16 mouse cellular contexts compared by ENCODE assay signal in genomic region chr12:76104596-76105351, GRCm38 (mm10).
DNase-seq lines count a peak whose midpoint lies in the region; ATAC-seq and TF ChIP-seq lines count a peak whose summit lies in the region.
"Had no signal": no experiment of that assay in that cellular context is flagged by ENCODE, and none has a peak within 500 bp of the region (broad histone marks: within the 10 kb centered on the region; RNA-seq: fewer than 3 reads in every experiment).

No protein-coding gene starts in this region.

- no peak for TF ChIP-seq POLR2A in myocyte (IDR thresholded peaks at IDR 0.05; ENCODE audit: insufficient read length, low read depth)

- no peaks in the 10 kb centered on the region for H3K27me3 ChIP-seq in heart, embryonic 11.5 days (ENCODE audit: control insufficient read depth, insufficient read depth, low read length)
- H3K27me3 ChIP-seq in myocyte (ENCODE audit: control insufficient read depth, insufficient read depth, insufficient read length), result no peaks in the 10 kb centered on the region
- no peaks in the 10 kb centered on the region for H3K27me3 ChIP-seq in hindbrain, embryonic 10.5 days (ENCODE audit: insufficient read depth, poor library complexity, severe bottlenecking)
- H3K27me3 ChIP-seq: limb, embryonic 13.5 days; liver, embryonic 15.5 days; Patski had no signal

- no peak overlapping the region for H3K4me3 ChIP-seq in heart, embryonic 11.5 days (ENCODE audit: low read depth, low read length)
- no peak overlapping the region for H3K4me3 ChIP-seq in myocyte
- no peak overlapping the region for H3K4me3 ChIP-seq in hindbrain, embryonic 10.5 days
- H3K4me3 ChIP-seq: limb, embryonic 13.5 days; liver, embryonic 15.5 days had no signal

- no peak overlapping the region for H3K4me2 ChIP-seq in heart, embryonic 11.5 days
- H3K4me2 ChIP-seq in myocyte (ENCODE audit: low read depth), result peak overlapping the region; percentile 8
- H3K4me2 ChIP-seq: limb, embryonic 13.5 days; liver, embryonic 15.5 days had no signal

- H3K9me3 ChIP-seq in heart, embryonic 11.5 days (replicated peaks; ENCODE audit: control insufficient read depth, low read length), result no peaks in the 10 kb centered on the region
- no peaks in the 10 kb centered on the region for H3K9me3 ChIP-seq in hindbrain, embryonic 10.5 days
- H3K9me3 ChIP-seq: limb, embryonic 13.5 days; liver, embryonic 15.5 days had no signal

- H3K36me3 ChIP-seq in heart, embryonic 11.5 days (ENCODE audit: control insufficient read depth, insufficient read depth, low read length), result peaks cover 43% of the 10 kb centered on the region
- H3K36me3 ChIP-seq in myocyte (ENCODE audit: control insufficient read depth, insufficient read depth), result no peaks in the 10 kb centered on the region
- H3K36me3 ChIP-seq in hindbrain, embryonic 10.5 days, result peaks cover 100% of the 10 kb centered on the region
- H3K36me3 ChIP-seq: liver, embryonic 15.5 days had no signal

- no peaks in the 10 kb centered on the region for H3K4me1 ChIP-seq in heart, embryonic 11.5 days (ENCODE audit: control insufficient read depth, insufficient read depth, low read length)
- no peaks in the 10 kb centered on the region for H3K4me1 ChIP-seq in hindbrain, embryonic 10.5 days (replicated peaks)
- H3K4me1 ChIP-seq: limb, embryonic 13.5 days; liver, embryonic 15.5 days had no signal

- no peak overlapping the region for H3K9ac ChIP-seq in heart, embryonic 11.5 days (ENCODE audit: low read depth, low read length)
- H3K9ac ChIP-seq: limb, embryonic 13.5 days; liver, embryonic 15.5 days had no signal

- H3ac ChIP-seq in myocyte (ENCODE audit: control insufficient read depth, insufficient read length), result no peak overlapping the region

- H3K79me2 ChIP-seq in myocyte (ENCODE audit: control insufficient read depth, insufficient read depth), result no peaks in the 10 kb centered on the region

- no peak for ATAC-seq in heart, embryonic 11.5 days (replicated peaks; ENCODE audit: insufficient number of reproducible peaks, low FRiP score, low TSS enrichment)
- ATAC-seq: Patski had no signal

- no peak overlapping the region for H3K27ac ChIP-seq in heart, embryonic 11.5 days (ENCODE audit: low read depth, low read length)
- no peak overlapping the region for H3K27ac ChIP-seq in hindbrain, embryonic 10.5 days
- H3K27ac ChIP-seq: kidney, postnatal 0 days; limb, embryonic 13.5 days; liver, embryonic 15.5 days had no signal

- peak; percentile 98 for DNase-seq in heart, adult 11 months
- peak; percentile 57 for DNase-seq in cerebellum, postnatal 36 days
- peak; percentile 72 to 83 for DNase-seq in heart, adult 9 months (ENCODE audit: low spot score in 2 of 2)
- DNase-seq in B cell, adult 2 months, result no peak
- DNase-seq in thymus, postnatal 4 days, result no peak
- no peak for DNase-seq in hindbrain, embryonic 10.5 days (ENCODE audit: low spot score)
- DNase-seq: adrenal gland, postnatal 36 days; lung, postnatal 10 days; retina, postnatal 1 day; thymus, postnatal 25 days had no signal

- WGBS in heart, embryonic 11.5 days (ENCODE audit: insufficient replicate concordance), result 85% methylated on average over 20 of the region's 20 CpGs
- WGBS in hindbrain, embryonic 10.5 days, result 94% methylated on average over 20 of the region's 20 CpGs

TF ChIP-seq in myocyte, 11 proteins besides CTCF, POLR2A, EP300 and RAD21:
- TF ChIP-seq CEBPB (IDR thresholded peaks at IDR 0.05; ENCODE audit: insufficient read depth, poor library complexity, severe bottlenecking) (no peak), TCF12 (IDR thresholded peaks at IDR 0.05; ENCODE audit: insufficient read depth, poor library complexity, severe bottlenecking) (no peak), MYOD1 (IDR thresholded peaks at IDR 0.05; ENCODE audit: control insufficient read depth in 1 of 3, insufficient read length in 2 of 3, low read depth in 2 of 3) (peak in 1 of 3 experiments; percentile 72), MYOG (IDR thresholded peaks at IDR 0.05; ENCODE audit: control insufficient read depth in 1 of 3, insufficient read depth in 1 of 3, insufficient read length in 2 of 3, low read depth in 2 of 3) (peak in 1 of 3 experiments; percentile 53), TCF3 (IDR thresholded peaks at IDR 0.05; ENCODE audit: insufficient read length, low read depth) (no peak), USF1 (IDR thresholded peaks at IDR 0.05; ENCODE audit: low read depth) (no peak)

Comparison
In these comparisons a context has a peak if more than half of its experiments do, and no peak if none do; other contexts are left out.
1. DNase-seq: peak in heart, adult 11 months (single experiment), cerebellum, postnatal 36 days (2 of 2) and heart, adult 9 months (2 of 2); none in B cell, adult 2 months (0 of 2), thymus, postnatal 4 days (single experiment) and hindbrain, embryonic 10.5 days (single experiment).